Mouse (Mus musculus): ENCODE measurements at regions not wholly inside any gene's neighbourhood (a gene's known extent, or its start where the extent isn't known, plus 50 kb on each side); places are given as distances from the start of the nearest gene placed in this dataset.

DNA sequence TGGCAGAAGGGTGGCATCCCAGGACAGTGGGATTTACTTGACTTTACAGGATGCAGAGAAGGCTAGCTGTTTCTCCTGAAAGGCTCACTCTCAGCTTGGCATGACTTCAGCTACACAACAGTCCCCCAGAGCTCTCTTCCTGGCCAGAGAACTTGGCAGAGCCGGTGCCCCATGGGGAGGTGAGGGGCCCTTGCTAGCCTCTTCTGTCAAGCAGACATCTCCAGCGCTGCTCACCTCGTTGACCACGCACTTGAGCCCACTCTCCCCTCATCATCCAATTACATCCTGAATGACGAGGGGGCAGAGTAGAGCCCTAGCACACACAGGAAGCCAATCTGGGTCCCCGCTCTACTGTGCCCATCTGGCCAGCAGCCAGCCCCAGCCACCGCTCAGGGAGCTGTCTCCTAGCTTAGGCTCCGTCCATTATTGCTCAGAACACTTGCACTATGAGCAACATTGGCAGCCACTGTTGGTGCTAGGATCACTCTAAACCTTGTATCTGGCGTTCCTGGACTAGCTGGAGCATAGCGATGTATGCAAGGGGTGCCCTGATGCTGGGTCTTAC, 201.7 kb upstream of the A230072I06Rik start:
- DNase-seq: peak; percentile 9 to 12

DNA sequence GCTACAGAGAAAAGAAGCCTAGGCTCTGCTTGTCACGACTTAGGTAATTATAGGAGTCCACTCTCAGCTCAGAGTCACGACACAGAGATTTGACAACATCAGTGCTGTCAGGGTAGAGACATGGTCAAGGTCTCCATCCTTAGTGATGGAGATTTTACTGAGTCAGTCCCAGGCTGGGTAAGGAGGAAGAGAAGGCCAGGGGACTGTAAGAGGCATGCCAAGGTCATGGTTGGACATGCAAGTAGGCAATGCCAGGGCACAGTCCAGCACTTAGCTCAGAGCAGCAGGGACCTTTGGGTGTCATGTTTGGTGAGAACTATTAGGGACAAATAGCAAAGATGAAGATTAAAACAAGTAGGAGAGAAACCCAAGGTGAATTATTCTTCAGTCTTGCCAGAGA, 200.7 kb upstream of the A230072I06Rik start:
- DNase-seq: no peak

GRCm38 (mm10) chr8:12078679-12079566, 199.7 kb upstream of the A230072I06Rik start:
- DNase-seq: no peak

GRCm38 (mm10) chr8:12081536-12081935, 197.1 kb upstream of the A230072I06Rik start:
- no peak for DNase-seq

DNA sequence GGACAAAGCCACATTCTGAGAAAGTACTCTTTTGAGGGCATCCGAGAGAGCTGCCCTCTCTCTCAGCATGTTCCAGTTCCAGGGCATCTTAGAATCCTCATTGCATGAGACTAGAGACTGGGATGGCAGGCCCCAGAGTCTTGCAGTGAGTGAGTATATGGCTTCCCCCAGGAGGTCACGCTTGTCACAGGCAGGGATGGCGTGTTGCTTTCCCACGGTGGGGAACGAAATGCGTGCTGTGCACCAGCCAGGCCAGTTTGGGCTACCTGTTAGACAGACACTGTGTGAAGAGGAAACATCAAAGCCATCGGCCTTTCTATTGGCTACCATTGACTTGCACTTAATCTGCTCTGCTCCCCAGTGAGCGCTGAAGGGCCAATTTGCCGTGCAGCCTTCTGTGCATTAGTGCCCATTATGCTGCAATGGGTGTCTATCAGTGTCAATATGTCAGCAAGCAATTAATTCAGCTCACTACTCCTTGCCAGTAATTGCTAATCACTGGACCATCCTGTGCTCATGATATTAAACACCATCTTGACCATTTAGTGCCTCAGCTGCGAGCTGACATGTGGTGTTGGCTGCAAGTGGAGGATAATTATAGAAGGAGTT, 191.3 kb upstream of the A230072I06Rik start:
- no peak for DNase-seq

DNA sequence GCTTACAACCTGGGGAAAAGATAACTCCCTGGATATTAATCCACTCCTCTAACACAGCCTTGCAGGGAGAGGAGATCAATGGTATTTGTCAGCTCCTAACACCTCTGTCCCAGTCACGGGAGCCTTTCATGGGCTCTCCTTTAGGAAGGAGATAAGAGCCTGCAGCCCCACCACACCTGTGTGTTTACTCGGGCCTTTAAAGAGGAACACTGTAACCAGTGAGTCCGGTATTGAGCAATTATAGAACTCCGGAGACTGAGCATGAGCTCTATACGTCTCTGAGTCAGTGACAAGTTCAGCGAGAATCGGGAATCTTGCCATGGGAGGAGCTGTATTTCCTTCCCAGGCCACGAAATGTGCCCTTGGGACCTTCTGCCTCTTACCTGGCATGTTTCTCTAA, 178.5 kb upstream of the A230072I06Rik start:
- no peak for DNase-seq

DNA sequence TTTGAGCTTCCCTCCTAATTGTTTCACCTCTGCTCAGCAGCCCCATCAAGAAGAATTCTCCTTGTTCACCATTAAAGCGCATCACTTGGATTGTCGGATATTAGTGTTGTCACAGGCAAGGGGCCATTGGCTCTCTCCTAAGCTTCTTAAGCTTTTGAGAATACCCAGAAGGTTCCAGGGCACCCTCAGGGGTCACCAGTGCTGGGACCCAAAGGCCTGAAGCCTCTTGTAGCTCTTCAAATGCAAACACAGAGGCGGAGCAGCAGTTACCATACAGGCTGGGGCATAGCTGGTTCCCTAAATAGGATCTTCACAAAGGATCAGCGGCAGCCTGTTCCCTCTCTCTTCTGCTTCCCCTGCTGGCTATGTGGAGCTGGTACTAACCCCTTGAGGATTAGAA, 175.3 kb upstream of the A230072I06Rik start:
- DNase-seq: no peak

DNA sequence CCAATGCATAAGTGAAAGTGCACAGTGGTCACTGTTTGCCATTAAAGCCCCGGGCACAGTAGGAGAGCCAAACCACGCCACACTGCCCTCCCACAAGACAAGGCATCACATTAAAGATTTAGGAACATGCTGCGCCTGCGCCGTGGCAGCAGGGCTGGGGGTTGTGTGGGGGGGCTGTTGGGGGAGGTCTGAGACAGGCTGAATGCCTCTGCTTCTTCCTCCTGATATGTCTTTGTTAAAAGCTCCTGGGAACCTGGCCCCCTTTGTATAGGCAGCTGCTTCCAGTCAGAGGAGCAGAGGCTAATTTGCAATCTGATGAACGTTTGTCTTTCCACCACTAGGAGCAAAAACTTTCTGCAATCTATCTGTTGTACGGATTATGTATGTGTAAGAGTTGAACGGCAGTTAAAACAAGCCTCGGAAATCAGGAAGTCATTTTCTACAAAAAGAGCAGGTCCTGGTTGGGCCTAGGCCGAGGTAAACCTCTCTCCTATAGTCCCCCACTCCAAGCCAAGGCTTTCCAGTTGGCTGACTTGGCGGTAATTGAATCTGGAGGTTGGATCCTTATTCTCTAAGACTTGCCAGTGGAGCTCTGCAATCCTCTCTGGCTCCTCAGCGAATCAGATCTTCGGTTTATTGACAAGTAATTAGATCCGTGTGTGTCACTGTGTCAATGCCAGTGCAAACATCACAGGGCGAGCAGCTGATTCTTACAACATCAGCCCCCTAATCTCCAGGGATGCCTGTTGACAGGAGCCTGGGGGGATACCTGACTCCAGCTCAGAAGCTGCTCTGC, 173.3 kb upstream of the A230072I06Rik start:
- DNase-seq: no peak

DNA sequence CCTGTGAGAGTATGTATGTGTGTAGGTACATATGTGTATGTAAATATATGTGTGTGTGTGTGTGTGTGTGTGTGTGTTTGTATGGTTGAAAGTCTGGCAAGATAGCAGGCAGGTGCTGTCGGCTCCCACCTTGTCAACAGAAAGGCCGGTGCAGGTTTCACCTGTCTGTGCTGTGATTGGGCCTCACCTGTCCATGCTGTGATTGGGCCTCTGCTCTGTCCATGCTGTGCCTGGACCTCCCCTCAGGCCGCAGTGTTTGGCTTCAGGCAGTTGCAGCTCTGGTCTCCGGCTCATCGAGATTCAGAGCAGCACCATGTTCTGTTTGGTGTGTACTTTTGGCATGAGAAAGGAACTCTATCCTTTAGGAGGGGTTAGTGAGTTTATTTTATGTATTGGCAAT, 170.0 kb upstream of the A230072I06Rik start:
- DNase-seq: no peak

DNA sequence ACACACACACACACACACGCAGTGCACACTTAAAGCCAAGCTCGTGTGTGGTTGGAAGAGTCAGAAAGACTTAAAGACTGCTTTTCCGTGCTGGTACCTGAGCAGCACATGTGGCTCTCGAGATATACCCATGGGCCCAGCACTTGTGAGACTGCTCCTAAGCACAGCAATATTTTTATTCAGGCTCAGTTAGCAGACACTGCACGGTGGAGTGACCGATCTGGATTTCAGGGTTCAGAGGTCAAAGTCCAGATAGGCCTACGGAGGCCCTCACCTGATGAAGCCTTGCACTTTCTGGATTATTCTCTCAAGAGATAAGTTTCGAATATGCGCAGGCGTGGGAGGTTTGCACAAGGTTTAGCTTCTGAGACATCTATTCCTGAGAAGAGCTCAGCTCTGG, 167.0 kb upstream of the A230072I06Rik start:
- DNase-seq: no peak

DNA sequence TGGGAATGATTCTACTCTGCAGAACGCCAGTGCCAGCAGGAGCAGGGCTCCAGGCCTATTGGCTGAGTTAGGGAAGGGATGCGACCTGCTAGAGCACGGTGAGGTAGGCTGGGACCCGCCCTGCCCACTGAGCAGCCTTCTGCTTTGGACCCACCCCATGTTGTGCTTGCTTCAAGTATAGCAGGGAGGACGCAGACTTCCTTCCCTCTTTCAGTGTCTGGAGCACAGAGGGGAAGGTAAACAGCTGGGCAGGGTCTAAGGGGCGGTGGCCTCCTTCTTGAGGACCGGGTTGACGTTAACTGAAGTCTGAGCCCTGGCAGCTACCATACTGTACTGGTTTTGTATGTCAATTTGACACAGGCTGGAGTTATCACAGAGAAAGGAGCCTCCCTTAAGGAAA, 165.6 kb upstream of the A230072I06Rik start:
- no peak for DNase-seq

DNA sequence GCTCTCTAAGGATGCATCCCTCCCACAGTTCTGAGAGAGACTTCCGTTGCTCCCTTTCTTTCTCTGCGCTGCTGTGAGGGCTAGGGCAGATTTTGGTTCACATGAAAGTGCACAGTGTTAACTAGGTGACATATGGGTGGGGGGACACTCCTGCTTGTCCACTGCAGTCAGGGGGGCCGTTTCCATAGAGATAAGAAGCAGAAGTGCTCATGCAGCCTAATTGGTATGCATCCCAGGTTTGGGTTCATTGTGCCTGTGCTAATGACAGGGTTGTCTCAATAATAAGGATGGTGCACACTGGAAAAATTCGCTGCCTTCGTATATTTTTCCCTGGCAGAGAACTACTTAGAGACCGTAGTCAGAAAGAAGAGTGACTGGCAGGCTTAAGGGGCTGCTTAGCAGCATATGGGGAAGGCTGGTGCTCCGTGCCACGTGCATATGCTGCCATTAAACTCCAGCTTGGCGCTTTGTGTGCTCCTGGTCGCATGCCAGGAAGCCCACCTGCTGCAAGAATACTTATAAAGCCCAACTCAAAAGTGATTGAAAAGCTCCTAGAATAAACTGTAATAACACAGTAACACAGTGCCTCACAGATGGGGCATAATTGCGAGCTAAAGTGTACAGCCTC, 152.1 kb upstream of the A230072I06Rik start:
- no peak for DNase-seq

DNA sequence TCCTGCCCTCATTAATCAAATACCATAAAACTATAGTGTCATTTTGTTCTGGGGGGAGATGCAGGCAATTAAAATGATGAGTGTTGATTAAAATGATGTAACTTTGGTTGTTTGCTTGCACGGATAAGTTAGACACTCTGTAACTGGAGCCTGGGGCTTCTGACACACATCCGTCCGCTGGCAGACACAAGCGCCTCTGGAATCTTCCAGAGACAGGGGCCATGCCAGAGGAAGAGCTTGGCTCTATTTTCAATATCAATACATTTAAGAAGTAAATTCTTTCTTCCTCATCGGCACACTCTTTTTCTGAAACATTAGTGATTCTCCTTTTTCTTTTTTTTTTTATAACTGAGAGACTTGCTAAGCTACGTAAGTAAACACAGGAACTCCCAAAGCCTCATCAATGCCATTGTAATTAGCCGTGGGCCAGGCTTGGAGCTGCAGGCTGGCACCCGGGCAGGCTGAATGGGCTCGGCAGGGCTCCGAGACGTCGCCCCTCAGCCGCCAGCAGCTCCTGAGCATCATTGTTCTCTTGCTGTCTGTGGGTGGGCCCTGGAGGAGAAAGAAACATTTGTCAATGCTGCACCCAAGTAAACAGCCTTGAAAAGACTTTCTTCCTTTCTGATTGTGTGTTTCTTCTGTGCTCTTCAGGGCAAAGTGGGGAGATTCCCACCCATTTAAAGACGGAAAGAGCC, 151.4 kb upstream of the A230072I06Rik start:
- no peak for DNase-seq

GRCm38 (mm10) chr8:12127801-12128490, 150.7 kb upstream of the A230072I06Rik start:
- no peak for DNase-seq

DNA sequence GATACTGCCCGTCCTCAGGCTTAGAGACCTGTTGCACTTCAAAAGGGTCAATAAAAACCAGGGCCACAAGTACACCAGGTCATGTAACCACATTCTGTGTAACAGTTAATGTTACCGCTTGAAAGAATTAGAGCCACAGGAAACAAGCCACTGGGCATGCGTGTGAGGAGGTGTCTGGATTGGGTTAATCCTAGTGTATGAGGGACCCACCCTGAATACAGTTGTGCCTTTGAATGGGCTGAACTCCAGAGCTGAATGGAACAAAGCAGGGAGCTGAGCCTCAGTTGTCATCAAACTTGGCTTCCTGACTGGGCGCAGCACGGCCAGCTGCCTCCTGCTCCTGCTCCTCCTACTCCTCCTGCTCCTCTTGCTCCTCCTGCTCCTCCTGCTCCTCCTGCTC, 148.0 kb upstream of the A230072I06Rik start:
- DNase-seq: no peak

- DNase-seq: no peak
Measured at GRCm38 (mm10) chr8:12134200-12134599, 144.4 kb upstream of the A230072I06Rik start.

GRCm38 (mm10) chr8:12135392-12136177, 143.0 kb upstream of the A230072I06Rik start:
- no peak for DNase-seq

DNA sequence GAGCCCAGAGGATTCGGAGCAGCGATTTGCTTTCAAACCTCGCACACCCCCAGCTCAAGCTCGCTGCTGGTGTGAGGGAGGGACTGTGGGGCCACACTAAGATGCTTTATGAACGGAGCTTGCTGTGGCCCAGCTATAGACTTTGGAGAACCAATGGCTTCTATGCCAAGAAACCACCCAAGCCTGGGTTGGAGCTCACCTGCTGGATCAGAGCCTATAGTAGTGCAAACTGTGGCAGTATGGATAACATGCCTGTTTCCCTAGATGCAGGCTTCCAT, 142.5 kb upstream of the A230072I06Rik start:
- no peak for DNase-seq

- no peak for DNase-seq
Measured at GRCm38 (mm10) chr8:12137496-12137895, 141.1 kb upstream of the A230072I06Rik start.

DNA sequence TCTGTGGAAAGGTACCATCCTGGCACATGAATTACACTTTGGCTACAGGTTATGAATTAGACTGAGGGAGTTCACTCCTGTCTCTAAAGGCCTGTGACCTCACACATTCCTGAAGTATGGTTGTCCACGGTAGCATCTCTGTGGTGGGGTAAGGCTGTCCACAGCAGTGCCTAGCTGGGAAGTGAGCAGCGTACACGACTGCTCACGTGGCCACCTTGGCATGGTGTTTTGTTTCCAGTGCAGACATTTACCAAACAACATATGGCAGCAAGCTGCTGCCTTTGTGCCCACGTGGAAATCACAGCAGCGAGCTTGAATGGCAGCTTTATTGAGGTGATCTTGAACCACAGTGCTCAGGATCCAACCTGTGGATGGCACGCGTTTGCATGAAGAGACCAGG, 140.7 kb upstream of the A230072I06Rik start:
- no peak for DNase-seq

DNA sequence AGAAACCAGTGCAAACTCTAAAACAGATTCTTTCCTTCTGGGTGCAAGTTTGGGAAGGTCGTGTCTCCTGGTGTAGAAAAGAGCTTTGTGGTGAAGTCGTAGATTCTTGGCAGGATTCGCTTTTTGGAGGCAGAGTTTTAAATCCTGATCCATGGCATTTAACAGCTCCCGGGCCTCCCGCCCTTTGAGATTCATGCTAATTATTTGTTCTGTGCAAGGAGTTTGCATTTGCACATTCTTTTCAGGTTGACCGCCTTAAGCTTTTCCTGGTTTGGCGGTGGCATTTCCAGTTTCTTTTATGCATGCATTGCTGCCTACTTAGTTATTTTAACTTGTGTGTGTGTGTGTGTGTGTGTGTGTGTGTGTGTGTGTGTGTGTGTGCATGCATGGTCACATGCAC, 126.9 kb upstream of the A230072I06Rik start:
- DNase-seq: no peak
